Mouse (Mus musculus) ES-Bruce4 (cell line): ENCODE measurements around the gene Ykt6.

Experiments used
- CTCF ChIP-seq: IDR thresholded peaks from one replicate; pipeline ENCODE4 v1.8.1; 2011; ENCODE audit warnings: low read depth, low read length
- POLR2A ChIP-seq: IDR thresholded peaks from one replicate; pipeline ENCODE4 v1.8.1; 2011; ENCODE audit warnings: low read length; ENCODE audit not compliant: insufficient read depth

DNA sequence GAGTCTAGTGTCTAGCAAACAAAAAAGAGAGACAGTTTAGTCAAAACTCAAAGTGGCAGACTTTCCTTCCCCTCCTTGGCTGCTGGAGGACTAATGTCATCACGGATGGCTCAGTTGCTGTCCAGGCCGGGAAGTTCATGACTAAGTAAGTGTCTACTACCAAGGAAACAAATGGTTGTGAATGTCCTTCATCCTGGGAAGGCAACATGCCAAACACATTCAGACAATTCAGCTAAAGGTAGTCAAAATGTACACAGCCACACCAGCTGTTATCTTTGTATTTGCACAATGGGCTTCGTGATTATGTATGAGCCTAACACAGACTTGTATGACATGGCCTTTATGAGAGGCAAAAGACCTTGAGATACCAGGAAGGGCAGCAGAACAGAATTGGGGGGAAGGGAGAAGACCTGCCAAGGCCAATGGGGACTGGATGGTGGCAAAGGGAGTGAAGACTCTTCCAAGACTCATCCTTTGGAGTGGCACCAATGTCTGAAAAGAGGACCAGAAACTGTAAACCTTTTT, 28.7 kb upstream of the Ykt6 start:
- TF ChIP-seq CTCF, result no peak
- TF ChIP-seq POLR2A, result no peak
